Mouse (Mus musculus): Measurements from ENCODE around the gene Sbp.

DNA sequence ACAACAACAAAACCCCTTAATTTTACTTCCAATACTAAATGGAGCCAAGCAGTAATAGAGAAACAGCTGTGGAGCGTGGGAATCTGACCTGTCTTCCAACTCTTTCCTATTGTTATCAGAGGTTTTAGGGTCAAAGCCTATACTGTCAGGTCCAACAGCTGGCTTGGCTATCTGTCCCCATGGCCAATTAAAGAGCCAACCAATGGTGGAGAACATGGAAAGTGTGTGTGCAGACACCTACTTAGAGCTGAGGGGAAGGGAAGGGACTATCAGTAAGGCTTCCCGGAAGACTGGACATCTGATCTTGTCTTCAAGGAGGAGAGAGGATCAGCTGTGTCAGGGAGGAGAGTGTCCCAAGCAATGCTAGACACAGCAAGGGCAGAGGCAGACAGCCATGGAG, 7.6 kb downstream of the Sbp start:
- TF ChIP-seq CTCF (IDR thresholded peaks at IDR 0.05) (no peak), POLR2A (IDR thresholded peaks at IDR 0.05; ENCODE audit: insufficient read depth, low read depth, low read length) (no peak), EP300 (IDR thresholded peaks at IDR 0.05; ENCODE audit: insufficient read depth, low read depth, low read length) (no peak)
